ENCODE assay signal across 10 mouse cellular contexts in genomic region chr5:73585212-73586115, GRCm38 (mm10). TPM values are rescaled to one million over a fixed set of nuclear protein-coding genes. Genes with fewer than 3 reads are reported as not detected.
DNase-seq lines count a peak whose midpoint lies in the region; ATAC-seq lines count a peak whose summit lies in the region.
"Had no signal": no experiment of that assay in that cellular context is flagged by ENCODE, and none has a peak within 500 bp of the region (broad histone marks: within the 10 kb centered on the region; RNA-seq: fewer than 3 reads in every experiment).

No protein-coding gene starts in this region.

- ATAC-seq in forebrain, embryonic 15.5 days (replicated peaks) = peak; percentile 85
- ATAC-seq in midbrain, embryonic 11.5 days (ENCODE audit: low FRiP score) = no peak

- peak; percentile 69 for DNase-seq in adrenal gland, postnatal 14 days
- DNase-seq in cerebellum, adult 11 months = peak; percentile 15
- peak; percentile 83 for DNase-seq in midbrain, embryonic 11.5 days (ENCODE audit: low spot score, missing footprints)
- no peak for DNase-seq in gastrocnemius, postnatal 25 days
- DNase-seq in c-Kit-positive CD71-positive TER-119-positive erythroid progenitor cells, embryonic 14.5 days (ENCODE audit: low spot score) = no peak
- DNase-seq in Muller cell, postnatal 12 days (ENCODE audit: inconsistent ontology term) = no peak
- DNase-seq: kidney, adult 11 months had no signal

- 21% methylated on average over 7 of the region's 7 CpGs for WGBS in forebrain, embryonic 15.5 days
- 35% methylated on average over 7 of the region's 7 CpGs for WGBS in midbrain, embryonic 11.5 days

- H3K9ac ChIP-seq in forebrain, embryonic 15.5 days (replicated peaks) = no peak overlapping the region
- 0 out of 2 replicates have a peak overlapping the region, but pooled peaks have one; percentile 6 for H3K9ac ChIP-seq in midbrain, embryonic 11.5 days (ENCODE audit: low read length)
- H3K9ac ChIP-seq: limb, embryonic 12.5 days had no signal

- no peak overlapping the region for H3K4me2 ChIP-seq in forebrain, embryonic 15.5 days (replicated peaks)
- H3K4me2 ChIP-seq in midbrain, embryonic 11.5 days = no peak overlapping the region
- H3K4me2 ChIP-seq: limb, embryonic 12.5 days had no signal

- no peak overlapping the region for H3K4me3 ChIP-seq in forebrain, embryonic 15.5 days
- H3K4me3 ChIP-seq in midbrain, embryonic 11.5 days (ENCODE audit: low read depth, low read length) = no peak overlapping the region
- H3K4me3 ChIP-seq: limb, embryonic 12.5 days had no signal

- no peaks in the 10 kb centered on the region for H3K27me3 ChIP-seq in forebrain, embryonic 15.5 days
- H3K27me3 ChIP-seq in midbrain, embryonic 11.5 days (ENCODE audit: control insufficient read depth, insufficient read depth, low read length) = no peaks in the 10 kb centered on the region
- H3K27me3 ChIP-seq: limb, embryonic 12.5 days had no signal

- H3K36me3 ChIP-seq in forebrain, embryonic 15.5 days = no peaks in the 10 kb centered on the region
- no peaks in the 10 kb centered on the region for H3K36me3 ChIP-seq in midbrain, embryonic 11.5 days (ENCODE audit: control insufficient read depth, insufficient read depth, low read length)
- H3K36me3 ChIP-seq: limb, embryonic 12.5 days had no signal

- peak overlapping the region; percentile 79 for H3K27ac ChIP-seq in forebrain, embryonic 15.5 days (replicated peaks)
- no peak overlapping the region for H3K27ac ChIP-seq in midbrain, embryonic 11.5 days (ENCODE audit: low read depth, low read length)
- H3K27ac ChIP-seq: limb, embryonic 12.5 days had no signal

- no peaks in the 10 kb centered on the region for H3K9me3 ChIP-seq in forebrain, embryonic 15.5 days
- no peaks in the 10 kb centered on the region for H3K9me3 ChIP-seq in midbrain, embryonic 11.5 days (ENCODE audit: control insufficient read depth, low read length)
- H3K9me3 ChIP-seq: limb, embryonic 12.5 days had no signal

- peaks cover 18% of the 10 kb centered on the region for H3K4me1 ChIP-seq in forebrain, embryonic 15.5 days
- no peaks in the 10 kb centered on the region for H3K4me1 ChIP-seq in midbrain, embryonic 11.5 days (ENCODE audit: control insufficient read depth, insufficient read depth, low read length)
- H3K4me1 ChIP-seq: limb, embryonic 12.5 days had no signal

RNA-seq across cellular contexts. Expression of gene Lrrc66, which starts 46.9 kb away (rescaled TPM):
- total RNA-seq in adrenal gland, postnatal 14 days (2021) = not detected in 2 replicates
- polyA plus RNA-seq in forebrain, embryonic 15.5 days (2015; fragmentation: Nextera tagmentation; extraction: Ambion mirVana) = not detected in 2 replicates
- polyA plus RNA-seq in midbrain, embryonic 11.5 days (2014; fragmentation: Nextera tagmentation; extraction: Ambion mirVana) = 0.04 TPM in 1 of 2 replicates, not detected in the other
- total RNA-seq in gastrocnemius, postnatal 25 days (2021) = not detected
- total RNA-seq: gastrocnemius, adult 18-20 months had no signal
- polyA plus RNA-seq: limb, embryonic 12.5 days had no signal

Comparison
In these comparisons a context has a peak if more than half of its experiments do, and no peak if none do; other contexts are left out.
1. DNase-seq: peak in adrenal gland, postnatal 14 days (single experiment), cerebellum, adult 11 months (single experiment) and midbrain, embryonic 11.5 days (single experiment); none in gastrocnemius, postnatal 25 days (single experiment), c-Kit-positive CD71-positive TER-119-positive erythroid progenitor cells, embryonic 14.5 days (single experiment) and Muller cell, postnatal 12 days (single experiment).